Mouse (Mus musculus) right cerebral cortex, adult 2 months (tissue): ENCODE data around the gene Olfr681.
A peak's percentile ranks its signal among the peaks of the same experiment; 100 is the strongest.
"Not testable (repeated sequence)": the region's sequence is repeated elsewhere in the genome, so short reads cannot be mapped to it uniquely, and the experiment has no call there.

Experiments
- DNase-seq, 2 experiments: peaks; one replicate each; pipeline ENCODE4 v3.0.0; 2021 to 2022; ENCODE audit warnings: low spot score in 2 of 2

Olfr681 gene

GRCm38 (mm10) chr7:105116536-105116935 is at the start of gene Olfr681:
Gene Olfr681, plus strand, starts transcription at chr7:105116836.
- no peak for DNase-seq

GRCm38 (mm10) chr7:105080905-105081304 is 35.7 kb upstream of the Olfr681 start, which contains the start of gene Olfr679:
Gene Olfr679, plus strand, starts transcription at chr7:105081205.
- no peak for DNase-seq

- not testable (repeated sequence) for DNase-seq
Observed at GRCm38 (mm10) chr7:105092717-105093116, 23.9 kb upstream of the Olfr681 start, which contains the start of gene Olfr680-ps1. Gene Olfr680-ps1, minus strand, starts transcription at chr7:105092817.

- no peak for DNase-seq
Observed at GRCm38 (mm10) chr7:105141275-105141674, 24.6 kb downstream of the Olfr681 start.

GRCm38 (mm10) chr7:105146912-105147311 is 30.3 kb downstream of the Olfr681 start, which contains the start of gene Olfr683:
Gene Olfr683, minus strand, starts transcription at chr7:105147012.
- no peak for DNase-seq

GRCm38 (mm10) chr7:105163553-105163952 is 46.9 kb downstream of the Olfr681 start, which contains the start of gene Olfr684:
Gene Olfr684, minus strand, starts transcription at chr7:105163653.
- DNase-seq: no peak

GRCm38 (mm10) chr7:105170773-105171172 is 54.1 kb downstream of the Olfr681 start:
- DNase-seq: peak; percentile 36 to 56
